9 mouse cellular contexts compared by ENCODE assay signal in genomic region chr12:36039541-36040084, GRCm38 (mm10). TPM values are rescaled to one million over a fixed set of nuclear protein-coding genes. Genes with fewer than 3 reads are reported as not detected.
A peak's percentile ranks its signal among the peaks of the same experiment; 100 is the strongest.
DNase-seq lines count a peak whose midpoint lies in the region; ATAC-seq and TF ChIP-seq lines count a peak whose summit lies in the region.
"Had no signal": no experiment of that assay in that cellular context is flagged by ENCODE, and none has a peak within 500 bp of the region (broad histone marks: within the 10 kb centered on the region; RNA-seq: fewer than 3 reads in every experiment).

No protein-coding gene starts in this region.

- 0 out of 2 replicates have a peak overlapping the region, but pooled peaks have one; percentile 16 for H3K4me2 ChIP-seq in liver, embryonic 12.5 days
- H3K4me2 ChIP-seq: limb, embryonic 15.5 days had no signal

- peaks cover 4% of the 10 kb centered on the region; the same call in 1 of the 2 replicates for H3K27me3 ChIP-seq in liver, embryonic 12.5 days (replicated peaks)
- H3K27me3 ChIP-seq: limb, embryonic 15.5 days had no signal

- WGBS in liver, embryonic 12.5 days (ENCODE audit: insufficient replicate concordance), result 40% methylated on average over 9 of the region's 9 CpGs

- H3K4me3 ChIP-seq in left cerebral cortex, adult 2 months, result peak overlapping the region; percentile 75
- no peak overlapping the region for H3K4me3 ChIP-seq in liver, embryonic 12.5 days
- H3K4me3 ChIP-seq: limb, embryonic 15.5 days had no signal

- DNase-seq in left cerebral cortex, adult 2 months (ENCODE audit: extremely low spot score in 1 of 2, low spot score in 2 of 2), result peak in 1 of 2 experiments; percentile 23
- DNase-seq in left cerebral cortex, adult 8-10 months (ENCODE audit: low spot score in 2 of 2), result no peak
- DNase-seq in c-Kit-positive CD71-positive TER-119-positive erythroid progenitor cells, embryonic 14.5 days (ENCODE audit: low spot score), result peak; percentile 13
- DNase-seq in natural killer cell, adult 2 months (ENCODE audit: low spot score in 2 of 2), result peak; percentile 56 to 64
- no peak for DNase-seq in left cerebral cortex, postnatal 10 days (ENCODE audit: extremely low spot score in 1 of 2, low spot score in 2 of 2)
- no peak for DNase-seq in right cerebral cortex, postnatal 36 days (ENCODE audit: low spot score in 2 of 2)
- DNase-seq in right cerebral cortex, adult 2 months (ENCODE audit: low spot score in 2 of 2), result no peak

- H3K9me3 ChIP-seq in liver, embryonic 12.5 days (replicated peaks), result no peaks in the 10 kb centered on the region
- H3K9me3 ChIP-seq: limb, embryonic 15.5 days had no signal

- no peak for ATAC-seq in liver, embryonic 12.5 days

- H3K4me1 ChIP-seq in liver, embryonic 12.5 days, result peaks cover 25% of the 10 kb centered on the region

- H3K36me3 ChIP-seq in liver, embryonic 12.5 days, result no peaks in the 10 kb centered on the region
- H3K36me3 ChIP-seq: limb, embryonic 15.5 days had no signal

- intact Hi-C loops in left cerebral cortex, adult 2 months (cut with DNase I), result loop anchor here (1.0 to 2.0 kb wide), 3 partner anchors 10 to 117 kb away; partner anchors contain the start of gene Ankmy2
- intact Hi-C loops in left cerebral cortex, postnatal 10 days (cut with DNase I), result loop anchor here (2.0 to 5.0 kb wide), 2 partner anchors 55 to 118 kb away; partner anchors contain the start of genes Ankmy2 and Bzw2

- peak overlapping the region; percentile 99 for H3K27ac ChIP-seq in left cerebral cortex, adult 2 months
- no peak overlapping the region for H3K27ac ChIP-seq in liver, embryonic 12.5 days
- H3K27ac ChIP-seq: limb, embryonic 15.5 days had no signal

- H3K9ac ChIP-seq in liver, embryonic 12.5 days, result no peak overlapping the region
- H3K9ac ChIP-seq: limb, embryonic 15.5 days had no signal

- no peak for TF ChIP-seq CTCF in left cerebral cortex, adult 2 months (IDR thresholded peaks at IDR 0.05)

RNA-seq across cellular contexts. Expression of gene Tspan13, which starts 2.7 kb away (rescaled TPM):
- 100 to 1,000 TPM; 197 to 200 TPM for total RNA-seq in left cerebral cortex, adult 2 months (2021)
- 100 to 1,000 TPM; 148 to 169 (median 157) TPM for total RNA-seq in left cerebral cortex, adult 8-10 months (2022)
- polyA plus RNA-seq in liver, embryonic 12.5 days (2016; fragmentation: Nextera tagmentation; extraction: Ambion mirVana), result 26.2 and 27.2 TPM in 2 replicates
- total RNA-seq in left cerebral cortex, postnatal 10 days (2021), result 100 to 1,000 TPM; 209 to 211 TPM

RNA-seq across cellular contexts. Expression of gene Agr2, which starts 46.9 kb away (rescaled TPM):
- total RNA-seq in left cerebral cortex, adult 2 months (2021), result not detected
- not detected for total RNA-seq in left cerebral cortex, adult 8-10 months (2022)
- polyA plus RNA-seq in liver, embryonic 12.5 days (2016; fragmentation: Nextera tagmentation; extraction: Ambion mirVana), result not detected in 2 replicates
- not detected for total RNA-seq in left cerebral cortex, postnatal 10 days (2021)

Comparison
In these comparisons a context has a peak if more than half of its experiments do, and no peak if none do; other contexts are left out.
1. DNase-seq: peak in c-Kit-positive CD71-positive TER-119-positive erythroid progenitor cells, embryonic 14.5 days (single experiment) and natural killer cell, adult 2 months (2 of 2); none in left cerebral cortex, adult 8-10 months (0 of 2), left cerebral cortex, postnatal 10 days (0 of 2), right cerebral cortex, postnatal 36 days (0 of 2) and right cerebral cortex, adult 2 months (0 of 2).